Mouse (Mus musculus) liver, embryonic 12.5 days (tissue): ENCODE results near the gene Mcm5. TPM values are rescaled to one million over a fixed set of nuclear protein-coding genes. Genes with fewer than 3 reads are reported as not detected.

Experiments
- polyA plus RNA-seq: library from polyadenylated mRNA; unstranded; fragments of >200 nt; fragmentation: Nextera tagmentation; extraction: Ambion mirVana; gene quantifications from 2 replicates; pipeline ENCODE4 v1.2.1, GENCODE M21; 2016

Gene Mcm5
- polyA plus RNA-seq, 1 experiment from 2014 or later = 258 TPM

Other genes starting within 250 kb of the Mcm5 start
- 0.11 TPM in 1 of 2 replicates, not detected in the other for gene Isx, start 236.4 kb upstream of the Mcm5 start, polyA plus RNA-seq
- gene Hmgxb4, start 116.2 kb upstream of the Mcm5 start, polyA plus RNA-seq = 17.6 and 18.3 TPM in 2 replicates
- 14.6 and 16.1 TPM in 2 replicates for gene Tom1, start 75.9 kb upstream of the Mcm5 start, polyA plus RNA-seq
- 86.0 and 93.2 TPM in 2 replicates for gene Hmox1, start 15.9 kb upstream of the Mcm5 start, polyA plus RNA-seq
- gene Rasd2, start 104.4 kb downstream of the Mcm5 start, polyA plus RNA-seq = 0.07 and 0.10 TPM in 2 replicates